Mouse (Mus musculus): ENCODE data around the gene Rab38.

Gene Rab38

DNA sequence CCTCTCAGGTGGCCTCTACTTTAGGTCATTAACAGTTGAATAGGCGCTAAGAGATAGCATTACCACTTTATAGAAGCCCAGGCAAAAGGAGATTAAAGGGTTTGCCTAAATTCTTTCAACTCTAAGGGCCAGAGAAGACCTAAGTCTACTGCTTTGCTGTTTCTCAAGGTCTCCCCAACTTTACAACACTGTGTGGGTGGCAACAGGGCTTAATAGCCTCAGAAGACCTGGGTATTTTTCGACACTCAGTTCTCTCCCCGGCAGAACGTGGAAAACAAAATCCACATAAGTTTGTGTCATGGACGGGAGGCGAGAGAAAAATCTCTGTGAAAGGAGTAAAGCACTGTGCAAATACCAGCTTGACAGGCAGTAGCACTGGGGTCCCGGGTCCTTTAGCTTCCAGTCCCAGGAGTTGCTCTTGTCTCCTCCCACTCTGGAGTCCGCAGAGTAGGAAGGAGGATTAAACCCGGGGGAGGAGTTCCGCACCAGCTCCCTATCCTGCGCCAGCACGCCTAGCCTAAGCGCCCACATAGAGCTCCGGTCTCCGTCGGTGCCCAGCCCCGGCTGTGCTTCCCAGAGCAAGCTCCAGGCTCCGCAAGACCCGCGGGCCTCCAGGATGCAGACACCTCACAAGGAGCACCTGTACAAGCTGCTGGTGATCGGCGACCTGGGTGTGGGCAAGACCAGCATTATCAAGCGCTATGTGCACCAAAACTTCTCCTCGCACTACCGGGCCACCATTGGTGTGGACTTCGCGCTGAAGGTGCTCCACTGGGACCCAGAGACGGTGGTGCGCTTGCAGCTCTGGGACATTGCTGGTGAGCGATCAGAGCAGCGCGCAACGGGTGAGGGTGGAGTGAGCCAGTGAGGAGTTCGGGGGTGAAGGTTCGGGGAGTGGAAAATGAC, at the start of gene Rab38:
TSS of gene Rab38 (plus strand) at position 488 of the 906 bp plus-strand sequence.
- peak in 1 of 2 experiments; percentile 2 for DNase-seq

DNA sequence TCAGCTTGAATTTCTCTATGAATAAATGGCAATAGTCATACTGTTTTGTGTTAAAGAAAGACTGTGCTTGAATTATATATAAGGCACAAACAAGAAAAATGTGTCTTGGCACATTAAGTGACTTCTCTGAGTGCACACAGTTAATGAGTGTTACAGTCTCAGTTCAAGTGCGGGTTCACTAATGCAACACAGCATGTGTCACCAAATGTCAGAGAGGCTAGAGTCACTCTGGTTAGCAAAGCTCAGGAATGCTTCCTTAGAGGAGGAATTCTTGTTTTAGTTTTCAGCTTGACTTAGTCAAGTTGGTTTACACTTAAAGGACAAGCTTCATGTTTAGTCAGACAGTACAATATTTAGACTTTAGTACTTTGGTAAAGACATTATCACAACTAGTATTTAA, 35.5 kb upstream of the Rab38 start:
- no peak for DNase-seq

DNA sequence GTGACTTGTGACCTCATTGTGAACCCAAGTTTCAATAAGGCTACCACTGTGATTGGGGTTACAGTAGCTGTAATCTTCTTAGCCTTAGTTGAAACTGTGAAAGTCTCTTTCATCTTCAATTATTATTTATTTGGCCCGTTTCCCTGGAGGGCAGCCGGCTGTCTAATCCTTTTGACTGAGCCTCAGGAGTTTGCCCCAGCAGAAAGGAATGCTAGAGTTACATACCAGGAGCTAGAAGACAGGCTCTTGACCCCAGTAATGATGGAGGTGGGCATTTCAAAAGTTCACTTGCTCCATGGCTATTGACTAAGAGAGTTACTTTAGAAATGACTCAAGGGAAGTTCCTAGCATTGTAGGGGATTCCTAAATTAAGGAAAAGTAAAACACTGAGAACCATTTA, 34.3 kb upstream of the Rab38 start:
- DNase-seq = no peak

DNA sequence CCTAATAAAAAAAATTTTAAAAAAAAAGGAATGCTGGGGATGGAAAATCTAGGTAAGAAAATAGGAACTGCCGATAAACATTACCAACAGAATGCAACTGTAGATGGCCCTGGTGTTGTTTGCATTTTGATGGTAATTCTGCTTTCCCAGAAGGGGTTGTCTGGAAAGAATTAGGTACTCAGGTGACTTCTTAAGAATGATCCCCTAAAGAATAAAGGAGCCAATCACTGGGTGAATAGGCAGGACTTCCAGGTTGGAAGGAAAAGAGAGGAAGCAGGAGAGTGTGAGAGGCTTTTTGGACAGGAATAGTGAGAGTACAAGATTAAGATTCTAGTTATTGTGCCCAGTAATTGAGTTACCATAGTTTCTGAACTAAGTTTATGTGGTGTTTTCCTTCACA, 24.8 kb upstream of the Rab38 start:
- DNase-seq = no peak

- DNase-seq = no peak
These were observed 23.6 kb upstream of the Rab38 start for GRCm38 (mm10) chr7:88406466-88406865.

GRCm38 (mm10) chr7:88421821-88422220, 8.3 kb upstream of the Rab38 start:
- DNase-seq = no peak

DNA sequence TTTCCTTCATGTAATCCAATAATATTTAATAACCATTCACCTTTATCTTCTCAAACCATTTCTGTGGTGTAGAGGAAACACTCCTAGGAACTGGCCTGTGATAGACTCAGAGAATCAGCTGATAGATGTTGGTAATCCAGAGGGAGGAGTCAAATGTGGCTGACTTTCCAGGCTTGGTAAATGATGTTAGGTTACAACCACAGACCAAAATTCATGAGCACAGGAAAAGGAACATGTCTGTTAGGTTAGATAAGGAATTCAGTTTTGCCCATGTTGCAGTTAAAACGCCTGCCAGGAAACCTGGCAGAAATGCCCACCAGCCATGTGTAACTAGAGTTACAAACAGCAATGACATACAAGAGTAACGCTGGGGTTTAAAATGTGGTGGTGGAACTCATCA, 6.2 kb upstream of the Rab38 start:
- no peak for DNase-seq

- no peak for DNase-seq
These were observed 4.3 kb upstream of the Rab38 start for GRCm38 (mm10) chr7:88425744-88426143.

DNA sequence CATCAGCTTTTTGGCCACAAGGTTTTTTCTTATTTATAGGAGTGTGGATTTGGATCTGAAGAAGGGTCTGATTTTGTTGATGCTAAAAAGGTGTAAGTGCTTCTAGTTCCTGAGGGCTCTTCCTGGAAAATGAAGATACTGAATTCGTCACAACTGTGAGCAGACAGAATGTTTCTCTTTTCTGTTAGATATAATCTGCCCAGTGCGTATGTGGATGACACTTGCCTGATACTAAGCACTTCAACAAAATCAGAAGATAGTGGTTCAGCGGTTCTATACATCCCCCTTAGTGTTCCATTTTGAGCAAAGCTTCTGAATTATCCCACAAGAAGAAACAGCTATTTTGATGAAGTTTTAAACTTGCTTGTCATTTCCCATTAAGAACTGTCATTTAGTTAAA, 2.6 kb upstream of the Rab38 start:
- no peak for DNase-seq

GRCm38 (mm10) chr7:88430692-88431084, 615 bp downstream of the Rab38 start:
- DNase-seq = no peak

DNA sequence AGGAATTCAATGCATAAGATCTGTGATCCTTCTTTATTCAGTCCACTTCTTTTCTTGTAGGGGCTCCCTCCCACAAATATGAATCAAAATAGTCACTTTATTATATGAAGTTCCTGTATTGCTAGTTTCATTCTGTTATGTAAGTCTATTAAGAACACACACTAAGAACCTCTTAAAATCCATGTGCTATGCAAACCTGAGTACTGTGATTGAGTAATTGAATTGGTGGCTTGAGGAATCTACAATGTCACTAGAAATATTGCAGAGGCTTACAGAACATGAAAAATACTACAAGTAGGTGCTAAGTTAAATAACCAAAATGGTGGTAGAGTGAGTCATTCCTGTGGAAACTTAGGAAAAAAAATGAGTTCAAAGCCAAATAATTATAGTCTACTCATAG, 10.2 kb downstream of the Rab38 start:
- DNase-seq = no peak

DNA sequence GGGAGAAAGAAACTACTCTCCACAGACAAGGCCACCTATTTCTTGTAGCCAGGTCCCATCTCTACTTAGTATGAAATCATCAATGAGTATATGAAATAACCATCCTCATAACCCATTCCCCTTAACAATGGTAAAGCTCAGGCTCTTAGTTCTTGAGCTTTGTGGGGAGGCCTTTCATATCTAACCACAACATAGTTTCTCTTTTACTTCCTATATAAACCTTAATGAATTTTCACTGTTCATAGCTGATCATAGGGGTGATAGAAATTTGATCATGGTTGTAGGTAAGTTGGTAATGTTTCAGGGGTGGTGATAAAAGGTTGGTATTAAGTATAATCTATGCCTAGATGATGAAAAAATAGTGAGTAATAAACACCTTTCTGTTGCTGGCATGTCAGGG, 12.6 kb downstream of the Rab38 start:
- no peak for DNase-seq

DNA sequence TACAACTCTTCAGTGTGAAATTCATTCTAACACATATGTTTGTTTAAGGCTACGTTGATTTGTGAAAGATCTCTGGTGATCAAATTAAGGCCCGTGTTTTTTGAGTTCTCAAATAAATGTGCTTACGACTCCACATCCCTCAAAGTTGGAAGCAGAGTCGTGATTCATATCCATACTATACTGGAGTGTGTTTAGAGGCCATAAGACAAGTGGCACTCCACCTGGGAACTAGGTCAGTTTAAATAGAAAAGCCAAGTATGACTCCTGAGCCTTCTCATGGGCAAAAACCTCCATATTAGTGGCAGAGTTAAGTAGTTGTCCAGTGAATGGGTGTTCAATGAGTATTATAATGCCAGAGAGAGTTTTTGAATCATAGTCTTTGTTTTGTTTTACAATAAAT, 13.4 kb downstream of the Rab38 start:
- DNase-seq = no peak

DNA sequence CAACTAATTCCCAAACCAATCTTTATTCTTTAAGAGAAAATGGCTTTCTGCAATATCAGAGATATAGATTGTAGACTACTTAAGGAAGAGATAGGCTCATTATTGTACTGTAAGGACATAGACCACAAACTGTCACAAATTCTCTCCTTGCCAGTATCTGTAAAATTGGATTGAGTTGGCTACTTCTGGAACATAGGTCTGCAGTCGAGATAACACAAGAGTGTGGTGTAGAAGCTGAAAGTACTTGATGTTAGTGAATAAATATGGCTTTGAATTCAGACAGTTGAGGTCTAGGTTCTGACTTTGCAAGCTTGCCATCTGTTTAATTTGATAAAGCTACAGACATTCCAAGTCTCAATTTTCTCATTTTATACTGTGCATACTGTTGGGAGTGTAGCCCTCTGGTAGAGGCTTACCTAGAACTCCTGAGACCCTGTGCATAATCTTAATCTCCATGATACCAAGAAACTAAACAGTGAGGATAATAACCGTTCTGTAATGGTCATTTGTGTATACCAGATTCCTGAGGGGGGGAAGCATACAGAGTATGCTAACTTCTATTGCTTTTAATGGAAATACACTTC, 15.3 kb downstream of the Rab38 start:
- no peak for DNase-seq

- DNase-seq = no peak
These were observed 23.2 kb downstream of the Rab38 start for GRCm38 (mm10) chr7:88453234-88453633.

- DNase-seq = no peak
These were observed 27.8 kb downstream of the Rab38 start for GRCm38 (mm10) chr7:88457827-88458226.

DNA sequence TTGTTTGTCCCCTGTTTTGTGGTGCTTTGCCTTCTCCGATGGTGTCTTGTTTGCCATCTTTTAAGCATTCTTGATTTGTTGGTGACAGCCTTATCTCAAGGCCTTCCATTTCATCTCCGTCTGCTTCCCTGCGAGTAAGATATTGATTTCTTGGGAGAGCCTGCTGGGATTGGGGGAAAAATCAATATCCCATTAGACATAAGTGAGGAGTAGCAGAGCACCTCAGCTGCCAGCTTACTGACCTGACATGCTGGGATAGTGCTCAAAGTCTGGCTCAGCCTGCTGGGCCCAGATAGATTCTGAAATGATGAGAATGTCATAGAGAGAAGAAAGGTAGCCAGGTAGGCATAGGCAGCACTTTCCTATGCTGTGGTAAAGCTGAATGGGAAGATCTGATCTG, 37.7 kb downstream of the Rab38 start:
- no peak for DNase-seq

DNA sequence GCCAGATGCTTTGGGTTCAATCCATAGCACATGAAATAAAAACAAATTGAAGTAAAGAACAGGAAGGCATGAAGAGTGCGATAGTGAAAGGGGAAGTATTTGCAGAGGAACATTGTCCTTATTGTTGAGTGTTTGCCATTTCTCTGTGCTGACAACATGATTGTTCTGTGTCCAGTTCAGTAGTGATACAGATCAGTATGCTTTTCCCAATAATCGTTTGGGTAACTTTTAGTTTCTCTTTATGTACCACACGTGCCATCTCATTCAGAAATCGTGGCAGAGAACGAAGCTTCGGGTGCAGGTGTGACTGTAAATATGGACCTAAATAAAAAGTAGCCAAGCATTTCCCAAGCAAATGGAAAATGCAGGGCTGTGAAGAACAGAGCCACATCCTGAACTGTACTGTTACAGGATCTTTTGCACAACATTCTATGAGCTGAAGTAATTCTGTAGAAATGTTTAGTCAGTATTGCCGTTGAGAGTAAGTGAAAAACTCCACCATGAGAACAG, 52.1 kb downstream of the Rab38 start:
- DNase-seq = no peak

DNA sequence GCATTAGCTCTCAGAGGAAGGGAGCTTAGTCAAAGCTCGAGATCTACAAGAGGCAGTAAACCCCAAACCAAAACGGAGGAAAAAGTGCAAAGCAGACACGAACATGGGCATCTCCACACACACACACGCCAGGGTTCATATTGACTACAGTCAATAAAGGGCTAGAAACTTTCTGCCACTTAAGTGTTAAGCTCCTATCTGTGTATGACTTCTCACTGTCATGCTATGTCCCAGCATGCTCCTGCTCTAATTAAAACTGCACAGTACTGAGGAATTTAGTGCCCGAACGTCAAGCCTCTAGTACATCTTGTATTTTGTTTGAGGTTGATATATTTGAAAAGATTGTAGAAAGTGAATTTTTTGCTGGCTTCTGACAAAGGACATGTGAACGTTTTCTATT, 52.6 kb downstream of the Rab38 start:
- no peak for DNase-seq

DNA sequence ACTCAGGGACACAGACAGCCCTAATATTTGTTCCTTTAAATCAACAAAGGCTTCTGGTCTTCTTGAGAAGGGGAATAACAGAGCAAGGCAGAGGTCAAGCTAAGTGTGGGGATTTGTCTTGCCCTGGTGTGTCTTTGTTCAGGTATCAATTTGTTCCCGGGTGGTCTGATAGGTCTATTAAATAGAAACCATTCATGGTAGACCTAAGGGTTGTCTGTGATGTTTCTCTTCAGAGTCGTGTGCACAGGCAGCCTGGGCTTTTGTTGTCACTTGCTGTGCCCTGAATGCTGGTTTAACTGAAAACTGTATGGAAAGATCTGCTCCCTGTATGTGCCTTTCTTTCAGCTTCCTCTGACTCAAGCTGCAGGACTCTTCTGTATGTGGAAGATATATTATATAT, 60.9 kb downstream of the Rab38 start:
- DNase-seq = no peak

GRCm38 (mm10) chr7:88502217-88502817, 72.2 kb downstream of the Rab38 start:
- DNase-seq = no peak

DNA sequence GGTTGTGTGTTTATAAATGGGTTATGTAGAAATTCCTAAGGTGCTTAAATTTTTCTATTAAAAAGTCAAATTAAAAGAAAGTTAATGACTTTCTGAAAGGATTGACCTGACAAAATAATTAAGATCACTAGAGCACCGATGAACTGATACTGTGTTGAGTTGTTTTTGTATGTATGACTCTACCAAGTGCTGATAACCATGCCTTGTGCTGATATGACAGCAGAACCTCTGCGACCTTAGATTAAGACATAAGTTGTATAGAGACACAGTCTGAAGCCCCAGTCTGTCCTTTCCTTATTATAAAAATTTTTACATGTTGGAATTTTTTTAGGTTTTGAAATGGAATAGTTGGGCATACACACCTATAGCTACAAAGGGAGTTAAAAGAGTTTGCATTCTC, 79.7 kb downstream of the Rab38 start:
- no peak for DNase-seq

GRCm38 (mm10) chr7:88522481-88522880, 92.4 kb downstream of the Rab38 start:
- no peak for DNase-seq

GRCm38 (mm10) chr7:88527100-88527671, 97.1 kb downstream of the Rab38 start:
- DNase-seq = no peak
